Mouse (Mus musculus) brain, adult 2 months (tissue): ENCODE results near the gene Adh7.

ENCODE experiments used
- DNase-seq: peaks from one replicate; pipeline ENCODE4 v3.0.0; 2011; ENCODE audit warnings: low read depth, low spot score

The Adh7 gene

GRCm38 (mm10) chr3:138254205-138254604 lies 36.6 kb downstream of the Adh7 start:
- no peak for DNase-seq

- DNase-seq, result no peak
Observed at GRCm38 (mm10) chr3:138255366-138255765, 37.8 kb downstream of the Adh7 start.

GRCm38 (mm10) chr3:138255780-138256550 lies 38.4 kb downstream of the Adh7 start:
- no peak for DNase-seq

GRCm38 (mm10) chr3:138260721-138261669 lies 43.4 kb downstream of the Adh7 start, which contains the start of gene Adh1:
Adh1 (plus strand) TSS chr3:138260991.
- DNase-seq, result no peak

GRCm38 (mm10) chr3:138262568-138262967 lies 45.0 kb downstream of the Adh7 start:
- no peak for DNase-seq

- DNase-seq, result no peak
Observed at GRCm38 (mm10) chr3:138263154-138263930, 45.8 kb downstream of the Adh7 start.

GRCm38 (mm10) chr3:138264648-138265047 lies 47.1 kb downstream of the Adh7 start:
- DNase-seq, result peak; percentile 44

GRCm38 (mm10) chr3:138270507-138270906 lies 52.9 kb downstream of the Adh7 start:
- no peak for DNase-seq

GRCm38 (mm10) chr3:138271297-138271696 lies 53.7 kb downstream of the Adh7 start:
- DNase-seq, result no peak

GRCm38 (mm10) chr3:138273080-138273479 lies 55.5 kb downstream of the Adh7 start:
- DNase-seq, result peak; percentile 3

- DNase-seq, result no peak
Observed at GRCm38 (mm10) chr3:138275100-138275499, 57.5 kb downstream of the Adh7 start.

GRCm38 (mm10) chr3:138282556-138282955 lies 65.0 kb downstream of the Adh7 start:
- DNase-seq, result no peak
